Mouse (Mus musculus): ENCODE measurements around the gene Gm49368.
"Not testable (repeated sequence)": the region's sequence is repeated elsewhere in the genome, so short reads cannot be mapped to it uniquely, and the experiment has no call there.

Gene Gm49368

GRCm38 (mm10) chr7:128128741-128129720 lies 66.5 kb downstream of the Gm49368 start, which contains the start of gene Itgax:
Itgax (plus strand) TSS chr7:128129547.
- no peak for DNase-seq (ENCODE audit: low read depth, low spot score)

GRCm38 (mm10) chr7:128132148-128132547 lies 69.7 kb downstream of the Gm49368 start:
- no peak for DNase-seq (ENCODE audit: low read depth, low spot score)

- no peak for DNase-seq (ENCODE audit: low read depth, low spot score)
Observed at GRCm38 (mm10) chr7:128133596-128133995, 71.1 kb downstream of the Gm49368 start.

GRCm38 (mm10) chr7:128136927-128137326 lies 74.4 kb downstream of the Gm49368 start:
- DNase-seq (ENCODE audit: low read depth, low spot score), result no peak

- DNase-seq (ENCODE audit: low read depth, low spot score), result no peak
Observed at GRCm38 (mm10) chr7:128139611-128140010, 77.1 kb downstream of the Gm49368 start.

- DNase-seq (ENCODE audit: low read depth, low spot score), result no peak
Observed at GRCm38 (mm10) chr7:128150970-128151369, 88.5 kb downstream of the Gm49368 start.

- DNase-seq (ENCODE audit: low read depth, low spot score), result no peak
Observed at GRCm38 (mm10) chr7:128154076-128154475, 91.6 kb downstream of the Gm49368 start, which contains the start of gene Itgad. Itgad (plus strand) TSS chr7:128154376.

GRCm38 (mm10) chr7:128154924-128155323 lies 92.4 kb downstream of the Gm49368 start:
- no peak for DNase-seq (ENCODE audit: low read depth, low spot score)

GRCm38 (mm10) chr7:128158688-128159354 lies 96.3 kb downstream of the Gm49368 start:
- DNase-seq (ENCODE audit: low read depth, low spot score), result not testable (repeated sequence)

- no peak for DNase-seq (ENCODE audit: low read depth, low spot score)
Observed at GRCm38 (mm10) chr7:128164001-128164400, 101.5 kb downstream of the Gm49368 start.

- DNase-seq (ENCODE audit: low read depth, low spot score), result no peak
Observed at GRCm38 (mm10) chr7:128166391-128166790, 103.9 kb downstream of the Gm49368 start.

- no peak for DNase-seq (ENCODE audit: low read depth, low spot score)
Observed at GRCm38 (mm10) chr7:128169996-128170395, 107.5 kb downstream of the Gm49368 start.

All from brain, adult 2 months (tissue).